Mouse (Mus musculus): Measurements from ENCODE around the gene Themis2.

- no peak for TF ChIP-seq POLR2A (IDR thresholded peaks at IDR 0.05; ENCODE audit: control insufficient read depth, extremely low read depth, insufficient read depth, low read length, poor library complexity)
- no peak for TF ChIP-seq CTCF (IDR thresholded peaks at IDR 0.05; ENCODE audit: borderline replicate concordance, control insufficient read depth, extremely low read depth, insufficient read depth, low read length, poor library complexity)
These were observed 9.0 kb upstream of the Themis2 start for GRCm38 (mm10) chr4:132805146-132805545.
